Mouse (Mus musculus): ENCODE measurements at regions not wholly inside any gene's neighbourhood (a gene's known extent, or its start where the extent isn't known, plus 50 kb on each side); places are given as distances from the start of the nearest gene placed in this dataset.

DNA sequence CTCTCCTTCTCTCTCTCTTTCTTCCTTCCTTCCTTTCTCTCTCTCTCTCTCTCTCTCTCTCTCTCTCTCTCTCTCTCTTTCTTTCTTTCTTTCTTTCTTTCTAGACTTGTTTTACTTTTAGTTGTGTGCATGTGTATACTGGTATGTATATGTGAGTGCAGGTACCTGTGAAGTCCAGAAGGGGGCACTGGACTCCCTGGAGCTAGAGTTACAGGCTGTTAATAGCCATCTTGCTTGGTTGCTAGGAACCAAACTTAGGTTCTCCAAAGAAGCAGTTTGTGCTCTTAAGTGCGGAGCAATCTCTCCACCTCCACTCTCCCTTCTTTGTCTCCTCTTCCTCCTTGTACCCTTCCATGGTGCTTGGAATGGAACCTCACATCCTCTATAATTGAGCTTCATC is 77.2 kb downstream of the Gm10604 start:
- no peak for DNase-seq (ENCODE audit: low spot score in 2 of 2)

- no peak for DNase-seq (ENCODE audit: low spot score in 2 of 2)
Observed at GRCm38 (mm10) chr4:11903401-11903800, 77.7 kb downstream of the Gm10604 start.

DNA sequence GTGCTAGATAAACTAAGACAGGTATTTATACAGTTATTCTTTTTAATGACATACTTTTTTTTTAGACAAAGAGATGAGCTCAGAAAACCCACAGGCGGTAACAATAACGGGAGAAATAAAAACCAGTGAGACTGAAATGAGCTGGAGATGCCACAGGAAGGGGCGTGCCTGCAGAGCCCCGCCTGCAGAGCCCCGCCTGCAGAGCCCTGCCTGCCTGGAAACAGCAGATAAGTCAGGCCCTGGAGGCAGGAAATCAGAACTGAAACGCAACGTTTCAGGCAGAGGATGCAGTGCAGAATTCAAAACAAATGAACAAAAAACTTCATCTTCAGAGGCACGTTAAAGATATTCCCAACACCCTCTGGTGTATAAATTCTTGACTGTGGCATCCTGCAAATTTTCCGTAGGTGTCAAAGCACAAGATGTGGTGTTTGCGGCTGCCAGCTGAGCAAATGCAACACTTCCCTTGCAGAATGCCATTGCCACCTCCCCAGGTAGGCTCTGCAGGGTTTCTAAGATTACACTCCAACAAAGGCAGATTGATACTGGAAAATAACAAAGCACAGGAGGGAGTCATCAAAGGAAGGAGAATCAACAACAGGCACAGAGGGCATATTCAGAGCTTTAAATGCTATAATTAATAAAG is 81.0 kb downstream of the Gm10604 start:
- DNase-seq (ENCODE audit: low spot score in 2 of 2) = no peak

GRCm38 (mm10) chr4:11897231-11897630 is 83.8 kb downstream of the Gm10604 start:
- DNase-seq (ENCODE audit: low spot score in 2 of 2) = no peak

DNA sequence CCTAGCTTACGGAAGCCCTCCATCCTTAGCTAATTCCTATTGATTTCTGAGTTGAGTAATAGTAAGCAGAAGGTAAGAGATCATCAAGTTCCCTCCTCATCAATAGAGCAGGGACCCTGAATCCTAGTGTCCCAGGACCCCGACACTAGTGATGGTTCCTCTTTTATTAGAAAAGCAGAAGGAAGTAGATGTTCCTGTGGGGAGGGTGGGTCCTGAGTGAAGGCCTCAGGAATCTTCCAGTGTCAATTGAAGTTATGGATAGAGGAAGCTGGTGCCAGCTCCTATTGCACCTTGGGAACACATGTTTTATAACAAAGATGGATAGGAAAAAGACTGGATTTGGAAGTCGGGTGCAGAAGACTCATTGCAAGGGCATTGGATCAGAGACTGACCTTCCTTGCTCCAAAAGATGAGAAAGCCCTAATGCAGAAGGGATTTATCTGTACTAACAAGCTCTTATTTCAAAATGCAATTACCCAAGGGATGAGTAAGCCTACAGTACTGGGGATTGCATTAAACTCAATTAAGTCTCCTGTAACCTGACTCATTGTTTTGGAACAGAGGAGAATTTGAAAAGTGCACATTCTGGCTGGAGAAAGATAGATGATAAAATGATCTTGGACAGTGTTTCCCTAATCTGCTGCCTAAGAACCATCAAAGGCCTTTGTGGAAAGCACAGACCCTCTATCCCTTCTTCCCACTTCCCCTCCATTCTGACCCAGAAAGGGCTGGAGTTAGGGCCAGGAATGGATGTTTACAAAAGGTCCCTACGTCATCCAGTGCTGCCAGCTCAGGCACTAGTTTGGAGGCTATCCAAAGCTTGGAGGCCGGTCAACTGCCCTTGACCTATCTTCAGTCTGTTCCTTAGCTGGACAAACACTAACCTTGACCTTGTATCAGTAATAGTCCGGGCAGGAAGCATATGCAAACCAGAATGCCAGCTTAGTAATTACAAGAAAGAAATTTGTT is 84.9 kb downstream of the Gm10604 start:
- no peak for DNase-seq (ENCODE audit: low spot score in 2 of 2)

- no peak for DNase-seq (ENCODE audit: low spot score in 2 of 2)
Observed at GRCm38 (mm10) chr4:11893560-11894205, 87.4 kb downstream of the Gm10604 start.

DNA sequence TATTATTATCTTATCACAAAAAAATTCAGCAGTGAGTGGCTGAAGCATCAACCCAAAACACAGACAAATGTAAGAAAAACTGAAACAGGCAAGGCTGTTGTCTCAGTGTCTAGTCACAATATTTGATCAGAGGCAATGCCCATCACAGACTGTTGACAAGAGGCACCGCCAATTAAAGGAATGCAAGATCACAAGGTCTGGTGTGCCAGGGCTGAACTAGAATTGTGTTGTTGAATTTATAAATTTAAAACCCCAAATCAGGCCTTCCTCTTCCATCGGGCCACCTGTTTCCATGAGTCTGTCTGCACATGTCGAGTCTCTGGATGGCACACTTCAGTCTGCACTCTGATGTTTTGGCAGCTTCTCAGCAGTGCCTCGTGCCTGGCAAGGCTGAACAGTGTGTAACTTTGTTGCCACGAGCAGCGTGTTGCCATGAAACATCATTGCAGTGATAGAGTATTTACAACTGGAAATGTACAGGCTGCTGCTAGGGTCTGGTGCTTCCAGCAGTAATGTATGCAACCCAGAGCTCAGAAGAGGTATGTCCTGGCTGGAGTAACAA is 91.9 kb downstream of the Gm10604 start:
- DNase-seq (ENCODE audit: low spot score in 2 of 2) = peak; percentile 48 to 60

DNA sequence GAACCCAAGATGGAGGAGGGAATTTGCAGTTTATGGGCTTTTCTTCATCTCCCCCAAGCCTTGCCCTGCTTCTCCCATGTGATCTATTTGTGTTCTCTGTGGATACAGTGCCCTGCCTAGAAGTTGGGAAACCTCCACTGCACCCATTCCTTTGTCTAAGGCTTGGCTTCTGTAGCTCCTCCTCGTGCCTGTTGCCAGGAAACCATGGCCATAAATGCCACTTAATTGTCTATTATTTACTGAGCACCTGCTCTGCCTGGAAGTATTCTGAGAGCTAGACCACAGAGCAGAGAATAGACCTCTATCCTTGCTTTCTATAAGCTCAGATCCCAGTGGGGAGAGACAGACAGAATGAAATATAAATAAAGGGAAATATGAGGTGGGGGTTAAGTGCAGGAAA is 93.7 kb downstream of the Gm10604 start:
- DNase-seq (ENCODE audit: low spot score in 2 of 2) = no peak

DNA sequence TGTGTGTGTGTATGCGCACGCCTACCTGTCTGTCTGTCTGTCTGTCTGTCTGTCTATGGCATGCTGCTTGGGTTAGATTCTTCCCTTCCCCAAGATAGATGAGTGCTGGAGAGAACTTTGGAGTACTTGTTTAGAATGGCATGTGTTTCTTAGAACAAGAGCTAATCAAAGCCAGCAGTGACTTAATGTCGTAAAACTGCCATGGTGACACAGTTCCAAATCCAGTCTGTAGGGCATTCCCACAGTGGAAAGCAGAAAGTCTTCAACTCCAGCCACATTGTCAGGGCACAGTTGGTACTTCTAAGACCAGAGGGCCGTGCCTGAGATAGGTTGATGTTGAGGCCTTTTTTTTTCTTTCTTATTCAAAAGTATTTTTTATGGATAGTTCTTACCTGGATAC is 95.6 kb downstream of the Gm10604 start:
- no peak for DNase-seq (ENCODE audit: low spot score in 2 of 2)

DNA sequence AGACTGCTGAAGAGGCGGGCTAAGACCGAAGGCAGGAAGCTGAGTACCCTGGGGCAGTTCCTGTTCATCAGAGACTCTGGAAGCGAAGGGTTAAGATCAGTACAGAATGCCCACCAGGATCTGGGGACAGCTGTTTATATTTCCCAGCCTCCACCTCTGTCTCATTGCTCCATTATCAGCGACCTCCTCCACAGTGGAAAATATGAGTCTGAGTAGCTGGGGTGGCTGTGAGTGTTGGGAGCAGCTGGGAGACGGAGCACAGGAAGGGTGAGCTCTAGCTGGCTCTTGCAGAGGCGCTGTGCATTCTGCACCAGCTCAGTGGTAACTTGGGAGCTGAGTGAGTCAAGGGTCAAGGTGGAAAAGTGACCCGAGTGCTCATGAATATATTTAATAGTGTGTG is 96.2 kb downstream of the Gm10604 start:
- DNase-seq (ENCODE audit: low spot score in 2 of 2) = no peak

DNA sequence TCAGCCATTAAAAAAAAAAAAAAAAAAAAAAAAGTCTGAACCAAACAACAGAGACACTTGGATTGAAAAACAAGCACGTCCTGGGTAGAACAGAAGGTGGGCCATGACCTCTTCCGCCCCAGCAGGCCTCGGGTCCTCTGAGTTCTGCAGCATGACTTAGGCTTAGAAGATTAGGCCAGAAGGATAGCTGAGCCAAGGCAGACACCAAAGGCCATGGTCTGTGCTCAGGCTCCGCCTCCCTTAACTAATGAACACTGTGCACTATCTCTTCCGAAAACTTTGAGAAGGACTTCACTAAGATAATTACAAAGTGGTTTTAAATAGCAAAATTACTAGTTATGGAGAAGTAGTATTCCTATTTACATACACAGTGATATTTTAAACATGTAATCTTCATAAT is 97.8 kb downstream of the Gm10604 start:
- DNase-seq (ENCODE audit: low spot score in 2 of 2) = no peak

GRCm38 (mm10) chr4:11882666-11883065 is 98.4 kb downstream of the Gm10604 start:
- no peak for DNase-seq (ENCODE audit: low spot score in 2 of 2)

GRCm38 (mm10) chr4:11878638-11879037 is 102.4 kb downstream of the Gm10604 start:
- DNase-seq (ENCODE audit: low spot score in 2 of 2) = no peak

GRCm38 (mm10) chr4:11877945-11878344 is 103.1 kb downstream of the Gm10604 start:
- no peak for DNase-seq (ENCODE audit: low spot score in 2 of 2)

DNA sequence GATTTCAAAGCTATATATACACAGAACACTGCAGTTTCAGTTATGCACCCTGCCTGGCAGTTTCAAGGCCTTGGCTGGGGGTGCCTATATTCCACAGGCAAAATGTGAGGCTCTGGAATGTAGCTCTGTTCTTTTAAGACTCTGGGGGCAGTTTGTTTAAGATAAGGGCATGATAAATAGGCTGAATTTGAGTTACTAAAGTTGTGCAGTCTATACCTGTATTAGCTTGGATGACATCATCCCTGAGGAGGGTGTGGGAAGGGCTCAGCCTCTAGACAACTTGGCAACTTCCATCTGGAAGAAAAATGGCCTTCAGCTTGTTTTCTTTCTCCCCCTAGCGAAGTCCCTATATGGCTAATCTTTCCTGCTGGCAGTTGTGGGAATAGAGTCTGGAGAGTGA is 105.1 kb downstream of the Gm10604 start:
- no peak for DNase-seq (ENCODE audit: low spot score in 2 of 2)

GRCm38 (mm10) chr4:11874586-11875264 is 106.3 kb downstream of the Gm10604 start:
- DNase-seq (ENCODE audit: low spot score in 2 of 2) = no peak

DNA sequence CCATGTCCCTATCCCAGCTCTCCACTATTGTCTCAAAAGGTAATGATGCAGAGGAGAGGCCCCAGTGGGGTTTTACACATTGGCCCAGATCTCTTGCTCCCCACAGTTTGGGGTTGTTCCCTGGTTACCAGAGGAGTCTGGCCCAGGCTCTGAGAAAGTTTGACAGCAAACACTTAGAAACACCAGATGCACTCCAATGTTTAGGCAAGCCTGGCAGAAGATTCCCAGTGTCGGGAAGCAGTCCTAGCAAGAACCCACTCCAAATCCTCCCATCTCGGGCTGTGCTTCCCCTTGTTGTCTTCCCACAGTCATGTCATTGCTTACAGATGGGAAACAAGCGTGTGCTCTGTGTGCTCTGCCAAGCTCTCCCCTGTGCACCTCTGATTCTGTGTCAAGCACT is 109.0 kb downstream of the Gm10604 start:
- DNase-seq (ENCODE audit: low spot score in 2 of 2) = no peak

DNA sequence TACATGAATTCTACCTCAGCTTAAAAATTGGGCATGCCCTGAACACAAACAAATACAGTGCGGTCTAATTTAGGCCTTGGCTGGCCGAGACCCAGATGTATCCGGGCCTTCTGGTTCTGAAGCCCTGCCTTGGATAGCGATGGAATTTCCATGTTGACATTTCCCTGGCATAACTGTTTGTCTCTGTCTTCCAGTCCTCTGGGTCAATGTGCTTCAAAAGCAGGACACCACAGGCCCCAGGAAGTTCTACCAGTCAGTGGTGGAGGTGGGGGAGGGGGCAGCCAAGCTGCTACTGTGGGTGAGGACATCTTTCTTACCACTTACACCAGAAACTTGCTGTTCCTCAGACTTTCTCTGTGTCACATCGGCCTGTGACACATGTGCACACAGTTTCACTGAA is 111.3 kb downstream of the Gm10604 start:
- no peak for DNase-seq (ENCODE audit: low spot score in 2 of 2)

GRCm38 (mm10) chr4:11868565-11868964 is 112.5 kb downstream of the Gm10604 start:
- no peak for DNase-seq (ENCODE audit: low spot score in 2 of 2)

Measured in layer of hippocampus, adult 8-10 months (tissue).